Mouse (Mus musculus): ENCODE measurements around the gene Asgr1.

GRCm38 (mm10) chr11:70020731-70021263 is 33.1 kb upstream of the Asgr1 start:
- TF ChIP-seq CTCF (IDR thresholded peaks at IDR 0.05; ENCODE audit: low read depth), result peak; percentile 75
- no peak for TF ChIP-seq EP300 (IDR thresholded peaks at IDR 0.05; ENCODE audit: low read depth)
